Mouse (Mus musculus) monocyte, adult 59 days (primary cell): Measurements from ENCODE around the gene Scgb2b7. TPM values are rescaled to one million over a fixed set of nuclear protein-coding genes. Genes with fewer than 3 reads are reported as not detected.

Experiments used
- total RNA-seq, 2 experiments: library from RNA; stranded (reverse); gene quantifications; one replicate each; pipeline ENCODE4 v1.2.4; 2023

Scgb2b7 gene
- total RNA-seq = not detected

DNA sequence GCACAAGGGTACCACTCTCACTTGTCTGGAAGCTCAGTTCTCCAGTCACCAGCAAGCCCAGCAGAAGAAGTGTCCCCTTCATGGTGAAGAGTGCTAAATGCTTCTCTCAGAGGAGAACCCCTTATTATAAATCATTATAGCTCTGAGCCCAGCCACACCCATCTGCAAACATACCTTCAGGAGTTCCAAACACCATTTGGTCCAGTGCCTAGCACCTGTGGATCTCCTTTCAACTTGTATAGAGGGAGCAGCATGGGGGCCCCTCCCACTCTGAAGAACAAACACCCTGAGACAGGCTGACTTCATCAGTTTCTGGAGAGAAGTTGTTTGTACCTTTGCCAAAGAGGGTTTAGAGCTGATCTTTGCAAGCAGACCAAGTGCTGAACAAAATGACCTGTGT, at the start of gene Scgb2b7:
Gene Scgb2b7 (minus strand): TSS at position 101 of the 400 bp plus-strand sequence.

DNA sequence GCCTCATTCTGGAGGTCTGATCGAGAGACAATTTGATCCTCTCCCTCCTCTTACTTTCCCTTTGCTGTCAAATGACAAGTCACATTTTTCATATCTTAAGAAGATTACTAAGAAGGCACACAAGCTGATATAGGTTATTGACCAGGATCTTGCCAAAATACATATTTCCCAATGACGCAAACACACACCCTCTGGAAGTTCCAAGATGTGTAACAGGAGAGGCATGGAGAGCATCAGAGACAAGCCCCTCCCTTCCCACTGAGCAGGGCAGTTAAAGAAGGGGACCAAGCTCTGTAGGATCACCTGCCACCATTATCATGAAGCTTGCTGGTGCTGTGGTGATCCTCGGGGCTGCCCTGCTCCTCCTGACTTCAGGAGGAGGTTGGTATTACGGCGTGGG, 6.8 kb upstream of the Scgb2b7 start, which contains the start of gene Scgb1b7:
Gene Scgb1b7 (plus strand): TSS at position 301 of the 400 bp plus-strand sequence.

Other genes with a start within 250 kb of the Scgb2b7 start
- gene Scgb1b7, start 6.9 kb upstream of the Scgb2b7 start, total RNA-seq = not detected